Mouse (Mus musculus) lung, embryonic 16.5 days (tissue): Measurements from ENCODE around the gene Oaf. TPM values are rescaled to one million over a fixed set of nuclear protein-coding genes. Genes with fewer than 3 reads are reported as not detected.

Experiments used
- ATAC-seq: fragments of 200-750 bp; cut with Nextera tagmentation; 2 replicates; pipeline ENCODE4 v1.8.0; 2017; ENCODE audit warnings: low read depth, mild to moderate bottlenecking, moderate library complexity
- H3K27ac ChIP-seq: fragments of 300-500 bp; sonication (generic); 2 replicates; pipeline ENCODE4 v1.5.1; 2014; ENCODE audit warnings: mild to moderate bottlenecking, control low read depth, low read length
- H3K27me3 ChIP-seq: fragments of 300-500 bp; sonication (generic); 2 replicates; pipeline ENCODE4 v1.6.1; 2014; ENCODE audit warnings: low read depth, low read length, mixed read lengths; ENCODE audit not compliant: control insufficient read depth, insufficient read depth
- H3K36me3 ChIP-seq: fragments of 300-500 bp; sonication (generic); 2 replicates; pipeline ENCODE4 v1.6.1; 2014; ENCODE audit warnings: low read length; ENCODE audit not compliant: control insufficient read depth, insufficient read depth
- H3K4me1 ChIP-seq: fragments of 300-500 bp; sonication (generic); replicated peaks from 2 replicates; pipeline ENCODE4 v1.6.1; 2014; ENCODE audit warnings: low read length, mixed read lengths; ENCODE audit not compliant: control insufficient read depth, insufficient read depth
- H3K4me2 ChIP-seq: fragments of 300-500 bp; sonication (generic); 2 replicates; pipeline ENCODE4 v1.6.1; 2014; ENCODE audit warnings: low read depth, low read length, control low read depth
- H3K4me3 ChIP-seq: fragments of 300-500 bp; sonication (generic); 2 replicates; pipeline ENCODE4 v1.5.1; 2014; ENCODE audit warnings: mild to moderate bottlenecking, low read length, control low read depth
- H3K9ac ChIP-seq: fragments of 300-500 bp; sonication (generic); 2 replicates; pipeline ENCODE4 v1.6.1; 2014; ENCODE audit warnings: low read length, control low read depth
- H3K9me3 ChIP-seq: fragments of 300-500 bp; sonication (generic); 2 replicates; pipeline ENCODE4 v1.6.1; 2016; ENCODE audit warnings: low read length; ENCODE audit not compliant: control insufficient read depth
- WGBS: fragments of 180-500 bp; shearing (Covaris S2); extraction: QIAGEN DNeasy Blood & Tissue Kit; methylation state at CpG from one replicate; pipeline ENCODE4 v1.1.7; 2014; 5-methylcytosine and 5-hydroxymethylcytosine counted together
- polyA plus RNA-seq: library from polyadenylated mRNA; unstranded; fragments of >200 nt; fragmentation: Nextera tagmentation; extraction: Ambion mirVana; gene quantifications from 2 replicates; pipeline ENCODE4 v1.2.1, GENCODE M21; 2015

Gene Oaf
- polyA plus RNA-seq, 1 experiment from 2014 or later: 38.0 TPM

DNA sequence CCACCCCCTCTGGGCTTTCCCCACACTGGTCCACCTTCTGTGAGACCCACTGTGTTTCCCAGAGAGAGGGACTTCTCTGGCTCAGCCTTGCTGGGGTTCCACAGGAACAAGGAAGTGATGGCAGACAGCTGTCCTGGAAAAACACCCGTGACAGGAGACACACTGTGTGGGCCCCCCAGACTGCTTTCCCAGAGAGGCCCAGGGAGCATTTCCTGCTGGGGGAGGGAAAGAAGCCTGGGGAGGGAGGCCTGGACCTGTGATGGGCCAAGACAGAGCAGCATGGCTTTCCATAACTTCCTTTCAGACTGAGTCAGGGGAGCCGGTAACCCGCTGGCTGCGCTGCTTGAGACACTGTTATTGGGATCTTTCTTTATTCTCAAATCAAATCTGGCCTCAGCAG is 8.8 kb downstream of the Oaf start:
- Histone ChIP-seq H3K36me3 (peaks cover 4% of the 10 kb centered on the region; the same call in 1 of the 2 replicates), H3K27me3 (no peaks in the 10 kb centered on the region), H3K4me3 (no peak overlapping the region), H3K9me3 (no peaks in the 10 kb centered on the region), H3K27ac (peak overlapping the region; percentile 84), H3K4me2 (no peak overlapping the region; the same call in 1 of the 2 replicates), H3K9ac (peak overlapping the region; percentile 53), H3K4me1 (peaks cover 43% of the 10 kb centered on the region)
- peak; percentile 19; the same call in 1 of the 2 replicates for ATAC-seq
- WGBS: 33% methylated on average over 4 of the region's 4 CpGs

DNA sequence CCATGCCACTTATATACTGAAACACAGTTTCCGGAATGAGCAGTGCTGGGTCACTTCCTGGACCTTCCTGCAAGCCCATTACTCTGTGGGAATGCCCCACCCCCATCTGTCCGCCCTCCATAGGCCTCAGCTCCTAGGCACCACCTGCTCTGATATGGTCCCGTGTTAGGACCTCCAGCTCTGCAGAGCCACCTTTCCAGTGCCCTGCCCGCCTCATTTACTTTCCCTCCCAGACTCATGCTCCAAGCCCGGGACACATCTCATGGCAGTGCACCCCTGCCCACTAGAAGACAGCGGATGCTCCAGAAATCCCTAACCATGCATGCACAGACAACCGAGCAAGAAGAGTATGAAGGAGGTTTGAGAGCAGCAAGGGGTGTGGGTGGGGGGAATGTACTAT is 9.7 kb downstream of the Oaf start:
- Histone ChIP-seq H3K9ac (no peak overlapping the region), H3K27me3 (no peaks in the 10 kb centered on the region), H3K4me1 (peaks cover 51% of the 10 kb centered on the region), H3K4me3 (no peak overlapping the region), H3K4me2 (no peak overlapping the region), H3K27ac (no peak overlapping the region), H3K36me3 (peaks cover 3% of the 10 kb centered on the region; the same call in 1 of the 2 replicates), H3K9me3 (no peaks in the 10 kb centered on the region)
- ATAC-seq: no peak
- 76% methylated on average over 7 of the region's 7 CpGs for WGBS

DNA sequence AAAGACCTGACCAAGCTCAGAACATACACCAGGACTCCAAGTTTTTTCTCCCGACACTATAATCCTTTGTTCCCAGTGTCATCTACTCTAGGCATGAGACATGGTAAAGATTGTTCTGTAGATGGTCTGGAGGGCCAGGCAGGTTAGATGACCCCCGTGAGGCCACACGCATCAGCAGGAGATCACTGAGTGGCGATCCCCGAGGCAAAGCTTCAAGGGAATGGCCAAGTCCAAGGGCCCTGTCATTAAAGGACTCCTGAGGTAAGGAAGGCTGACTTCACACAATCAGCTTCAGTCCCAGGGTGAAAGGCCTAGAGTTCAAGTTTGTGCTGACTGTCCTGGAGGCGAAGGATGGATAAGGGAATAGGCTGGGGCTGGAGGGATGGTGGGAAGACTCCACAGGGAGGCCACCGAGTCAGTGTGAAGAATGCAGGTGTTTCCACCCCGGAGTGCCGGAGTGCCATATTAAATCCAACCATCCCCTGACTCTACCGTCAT is 10.3 kb downstream of the Oaf start:
- 89% methylated on average over 10 of the region's 10 CpGs for WGBS
- no peak for ATAC-seq
- H3K27me3 ChIP-seq: no peaks in the 10 kb centered on the region
- peaks cover 53% of the 10 kb centered on the region for H3K4me1 ChIP-seq
- no peak overlapping the region for H3K4me3 ChIP-seq
- no peak overlapping the region for H3K9ac ChIP-seq
- H3K36me3 ChIP-seq: no peaks in the 10 kb centered on the region
- H3K9me3 ChIP-seq: no peaks in the 10 kb centered on the region
- H3K27ac ChIP-seq: no peak overlapping the region
- no peak overlapping the region for H3K4me2 ChIP-seq

DNA sequence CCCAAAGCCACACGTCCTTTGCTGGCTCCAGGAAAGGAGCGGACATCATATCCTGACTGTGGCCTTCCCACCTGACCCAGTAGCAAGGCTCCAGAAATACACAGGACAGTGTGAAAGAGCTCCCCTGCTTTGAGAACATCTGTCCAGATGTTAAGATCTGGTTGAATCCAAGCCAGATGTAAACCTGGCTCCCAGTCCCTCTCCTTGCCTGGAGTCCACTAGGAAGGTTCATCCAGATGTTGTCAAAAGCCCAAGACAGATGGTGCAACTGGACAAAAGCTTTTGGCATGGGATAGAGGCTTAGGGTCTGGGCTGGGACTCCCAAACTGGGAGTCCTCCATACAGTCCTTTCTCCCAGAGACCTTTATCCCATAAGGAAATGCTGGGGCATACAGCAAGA is 11.0 kb downstream of the Oaf start:
- ATAC-seq: no peak
- WGBS: 85% methylated on average over 2 of the region's 2 CpGs
- H3K4me1 ChIP-seq: peaks cover 53% of the 10 kb centered on the region

DNA sequence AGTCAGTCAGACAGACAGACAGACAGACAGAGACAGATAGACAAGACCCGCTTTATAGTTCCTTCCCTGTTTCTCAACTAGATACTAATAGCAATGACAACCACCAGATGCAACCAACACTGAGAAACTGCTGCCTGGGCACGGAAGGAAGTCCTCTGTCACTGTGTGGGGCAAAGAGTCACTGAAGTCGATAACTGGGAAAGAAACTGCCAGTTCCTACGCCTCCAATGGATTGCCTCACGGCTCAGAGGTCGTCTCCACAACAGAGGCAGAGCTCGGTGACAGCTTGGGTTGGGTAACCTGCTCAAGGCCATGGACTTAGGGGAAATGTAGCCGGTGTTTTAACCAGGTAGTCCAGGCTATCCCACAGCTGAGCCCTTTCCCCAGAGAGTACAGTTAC is 12.1 kb downstream of the Oaf start:
- H3K4me3 ChIP-seq: no peak overlapping the region
- no peaks in the 10 kb centered on the region for H3K9me3 ChIP-seq
- H3K9ac ChIP-seq: no peak overlapping the region
- no peak overlapping the region for H3K27ac ChIP-seq
- peaks cover 44% of the 10 kb centered on the region for H3K4me1 ChIP-seq
- no peaks in the 10 kb centered on the region for H3K27me3 ChIP-seq
- H3K36me3 ChIP-seq: no peaks in the 10 kb centered on the region
- WGBS: 70% methylated on average over 8 of the region's 8 CpGs
- no peak overlapping the region for H3K4me2 ChIP-seq
- ATAC-seq: no peak

More for the DNA sequence above, 11.0 kb downstream of the Oaf start:
- H3K9ac ChIP-seq: no peak overlapping the region
- no peaks in the 10 kb centered on the region for H3K27me3 ChIP-seq
- no peak overlapping the region for H3K27ac ChIP-seq
- no peaks in the 10 kb centered on the region for H3K36me3 ChIP-seq
- no peak overlapping the region for H3K4me3 ChIP-seq
- H3K4me2 ChIP-seq: no peak overlapping the region
- H3K9me3 ChIP-seq: no peaks in the 10 kb centered on the region

DNA sequence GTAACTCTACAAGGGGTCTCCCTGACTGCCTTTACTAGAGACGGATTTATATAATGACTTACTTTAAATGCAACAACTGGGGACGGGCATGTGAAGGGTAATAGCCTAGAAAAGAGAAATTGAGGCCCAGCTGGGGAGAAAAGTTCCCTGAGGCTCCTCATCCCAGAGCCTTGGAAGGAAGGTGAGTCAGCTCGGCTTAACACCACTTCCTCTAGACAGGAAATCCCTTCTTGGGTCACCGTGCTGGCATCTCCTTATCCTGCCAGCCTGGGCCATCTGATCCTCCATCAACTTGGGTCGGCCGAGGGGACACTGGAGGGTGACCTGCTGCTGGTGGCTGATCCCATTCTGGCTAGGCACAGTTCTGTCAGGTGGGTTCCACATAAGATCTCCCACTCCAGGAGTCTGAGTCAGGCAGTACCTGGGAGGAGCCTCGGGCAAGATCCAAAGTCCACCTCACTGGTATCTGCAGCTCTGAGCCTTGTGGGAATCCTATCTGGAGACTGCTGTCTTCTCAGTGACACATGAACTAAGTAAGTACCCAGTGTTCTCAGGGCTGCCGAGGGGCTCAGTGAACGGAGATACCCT is 13.0 kb downstream of the Oaf start:
- H3K27me3 ChIP-seq: no peaks in the 10 kb centered on the region
- H3K4me3 ChIP-seq: no peak overlapping the region
- H3K9me3 ChIP-seq: no peaks in the 10 kb centered on the region
- H3K4me2 ChIP-seq: no peak overlapping the region
- H3K9ac ChIP-seq: no peak overlapping the region
- WGBS: 63% methylated on average over 9 of the region's 9 CpGs
- ATAC-seq: no peak
- peaks cover 34% of the 10 kb centered on the region for H3K4me1 ChIP-seq
- H3K27ac ChIP-seq: no peak overlapping the region
- no peaks in the 10 kb centered on the region for H3K36me3 ChIP-seq

DNA sequence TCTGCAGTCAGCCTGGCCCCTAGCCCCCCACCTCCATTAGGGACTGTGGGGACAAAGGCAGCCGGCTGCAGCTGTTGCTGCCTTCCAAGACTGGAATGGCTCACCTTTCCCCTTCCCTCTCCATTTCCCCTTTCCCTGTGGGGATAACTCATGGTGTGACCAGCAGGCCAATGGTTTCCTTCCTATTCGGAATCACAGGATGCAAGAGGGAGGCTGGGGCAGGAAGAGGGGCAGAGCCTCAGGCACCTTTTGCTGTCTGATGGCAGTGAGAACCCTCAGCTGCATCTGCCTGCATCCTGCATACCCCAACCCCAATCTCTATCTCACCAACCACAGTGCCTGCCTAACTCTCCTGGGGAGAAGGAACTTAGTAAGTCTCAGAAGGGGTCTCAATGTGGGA is 14.2 kb downstream of the Oaf start:
- WGBS: 17% methylated on average over 2 of the region's 2 CpGs
- no peaks in the 10 kb centered on the region for H3K27me3 ChIP-seq
- no peak for ATAC-seq
- no peak overlapping the region; the same call in 1 of the 2 replicates for H3K9ac ChIP-seq
- no peak overlapping the region for H3K4me2 ChIP-seq
- no peak overlapping the region for H3K27ac ChIP-seq
- no peak overlapping the region for H3K4me3 ChIP-seq
- no peaks in the 10 kb centered on the region for H3K9me3 ChIP-seq
- H3K4me1 ChIP-seq: peaks cover 22% of the 10 kb centered on the region
- H3K36me3 ChIP-seq: no peaks in the 10 kb centered on the region

DNA sequence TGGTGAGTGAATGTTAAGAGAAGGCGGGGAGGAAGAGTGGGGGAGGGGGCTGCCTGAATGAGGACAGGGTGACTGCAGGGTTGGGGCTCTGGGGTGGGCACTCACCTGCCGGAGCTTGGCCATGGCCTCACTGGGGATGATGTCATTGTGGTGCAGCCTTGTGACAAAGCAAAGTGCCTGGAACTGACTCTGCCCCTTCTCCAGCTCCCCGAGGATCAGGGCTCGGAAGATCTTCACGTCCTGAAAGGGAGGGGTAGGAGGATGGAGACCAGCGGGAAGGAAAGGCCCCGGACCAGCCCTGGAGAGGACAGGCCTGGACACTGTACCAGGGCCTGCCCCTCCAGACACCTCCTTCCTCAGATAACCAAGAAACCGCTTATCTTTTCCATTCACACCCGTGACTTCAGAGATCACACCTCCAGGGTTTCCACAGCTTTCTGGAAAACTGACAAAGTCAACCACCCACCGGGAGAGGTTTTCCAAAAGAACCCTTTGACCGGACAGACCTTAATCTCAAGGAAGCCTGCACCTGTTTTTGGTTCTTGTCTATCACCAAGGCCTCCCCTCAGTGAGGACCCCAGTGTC is 14.8 kb downstream of the Oaf start:
- no peaks in the 10 kb centered on the region for H3K36me3 ChIP-seq
- 40% methylated on average over 11 of the region's 11 CpGs for WGBS
- no peak overlapping the region for H3K9ac ChIP-seq
- H3K9me3 ChIP-seq: no peaks in the 10 kb centered on the region
- H3K27me3 ChIP-seq: no peaks in the 10 kb centered on the region
- no peak overlapping the region for H3K4me2 ChIP-seq
- peaks cover 18% of the 10 kb centered on the region for H3K4me1 ChIP-seq
- no peak overlapping the region for H3K27ac ChIP-seq
- ATAC-seq: no peak
- no peak overlapping the region for H3K4me3 ChIP-seq

DNA sequence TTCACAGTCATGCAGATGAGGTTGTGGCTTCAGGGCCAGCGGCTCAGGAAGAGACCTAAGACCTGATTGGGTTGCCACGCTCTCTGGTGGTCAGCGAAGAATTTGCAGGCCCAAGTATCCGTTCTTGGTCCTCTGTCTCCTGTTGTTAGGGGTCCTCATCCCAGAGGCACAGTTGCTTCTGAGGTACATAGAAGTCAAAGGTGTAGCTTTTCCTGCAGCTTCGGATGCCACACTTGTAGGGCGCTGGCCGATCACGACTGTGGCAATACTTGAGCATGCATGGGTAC is 17.3 kb downstream of the Oaf start:
- no peak overlapping the region for H3K4me3 ChIP-seq
- no peaks in the 10 kb centered on the region for H3K36me3 ChIP-seq
- no peaks in the 10 kb centered on the region for H3K27me3 ChIP-seq
- peaks cover 18% of the 10 kb centered on the region for H3K4me1 ChIP-seq
- H3K9ac ChIP-seq: no peak overlapping the region
- no peaks in the 10 kb centered on the region for H3K9me3 ChIP-seq
- ATAC-seq: no peak
- no peak overlapping the region for H3K27ac ChIP-seq
- no peak overlapping the region for H3K4me2 ChIP-seq
- 50% methylated on average over 8 of the region's 8 CpGs for WGBS
